Mouse (Mus musculus) cortical plate, adult 2 months (tissue): ENCODE data around the gene Adgra1.

Source experiments
- CTCF ChIP-seq: fragments of 200-500 bp; IDR thresholded peaks from 2 replicates; pipeline ENCODE4 v1.5.1; 2011; ENCODE audit warnings: mild to moderate bottlenecking, control low read depth, low read length; ENCODE audit not compliant: insufficient read depth; ENCODE audit errors: extremely low read depth
- POLR2A ChIP-seq: fragments of 200-500 bp; IDR thresholded peaks from 2 replicates; pipeline ENCODE4 v1.6.1; 2011; ENCODE audit warnings: mild to moderate bottlenecking, low read length, control low read depth; ENCODE audit not compliant: insufficient read depth; ENCODE audit errors: extremely low read depth

DNA sequence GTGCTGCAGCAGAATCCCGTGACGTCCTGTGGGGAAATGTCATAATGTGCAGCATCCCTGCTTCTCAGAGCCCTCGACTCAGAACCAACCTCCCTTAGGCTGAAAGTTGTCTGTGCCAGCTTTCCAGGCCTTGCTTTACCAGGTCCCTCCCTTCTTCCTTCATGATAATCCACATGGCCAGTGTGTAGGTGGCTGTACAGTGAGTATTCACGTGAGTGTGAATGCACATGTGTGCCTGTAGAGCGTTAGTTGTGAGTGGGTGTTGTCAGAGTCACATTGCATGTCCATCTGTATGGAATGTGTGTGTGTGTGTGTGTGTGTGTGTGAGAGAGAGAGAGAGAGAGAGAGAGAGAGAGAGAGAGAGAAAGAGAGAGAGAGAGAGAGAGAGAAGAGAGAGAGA is 44.1 kb downstream of the Adgra1 start:
- TF ChIP-seq POLR2A (no peak), CTCF (no peak)
